8 mouse cellular contexts compared by ENCODE assay signal in genomic region chr1:155097354-155097753, GRCm38 (mm10). TPM values are rescaled to one million over a fixed set of nuclear protein-coding genes. Genes with fewer than 3 reads are reported as not detected.
DNase-seq lines count a peak whose midpoint lies in the region; ATAC-seq and TF ChIP-seq lines count a peak whose summit lies in the region.

No protein-coding gene starts in this region.

- intact Hi-C loops in left cerebral cortex, adult 2 months (cut with DNase I), result loop anchor here (5.0 kb wide), 1 partner anchor 60 kb away; the partner anchor contains the start of gene Stx6

- 26% methylated on average over 6 of the region's 6 CpGs for WGBS in embryonic facial prominence, embryonic 13.5 days
- 37% methylated on average over 6 of the region's 6 CpGs for WGBS in limb, embryonic 11.5 days
- 32% methylated on average over 6 of the region's 6 CpGs for WGBS in neural tube, embryonic 12.5 days

- peak overlapping the region; percentile 99 for H3K9ac ChIP-seq in embryonic facial prominence, embryonic 13.5 days
- no peak overlapping the region for H3K9ac ChIP-seq in limb, embryonic 11.5 days (ENCODE audit: low read length)
- H3K9ac ChIP-seq in neural tube, embryonic 12.5 days, result peak overlapping the region; percentile 100; the same call in 1 of the 2 replicates

- DNase-seq in left cerebral cortex, adult 2 months (ENCODE audit: extremely low spot score in 1 of 2, low spot score in 2 of 2), result no peak
- DNase-seq in left cerebral cortex, adult 11 months (ENCODE audit: low spot score), result no peak
- no peak for DNase-seq in limb, embryonic 11.5 days (ENCODE audit: low spot score)
- no peak for DNase-seq in adrenal gland, adult 18-20 months (ENCODE audit: low spot score in 2 of 2)
- no peak for DNase-seq in layer of hippocampus, adult 11-12 months (ENCODE audit: low spot score)
- DNase-seq in adrenal gland, postnatal 10 days, result no peak

- H3K27me3 ChIP-seq in embryonic facial prominence, embryonic 13.5 days, result no peaks in the 10 kb centered on the region
- H3K27me3 ChIP-seq in limb, embryonic 11.5 days (ENCODE audit: control insufficient read depth, insufficient read depth, low read length), result no peaks in the 10 kb centered on the region
- no peaks in the 10 kb centered on the region for H3K27me3 ChIP-seq in neural tube, embryonic 12.5 days (replicated peaks)

- H3K4me1 ChIP-seq in embryonic facial prominence, embryonic 13.5 days, result peaks cover 39% of the 10 kb centered on the region
- H3K4me1 ChIP-seq in limb, embryonic 11.5 days (ENCODE audit: control insufficient read depth, insufficient read depth, low read length), result peaks cover 13% of the 10 kb centered on the region; the same call in 1 of the 2 replicates
- peaks cover 26% of the 10 kb centered on the region for H3K4me1 ChIP-seq in neural tube, embryonic 12.5 days

- no peaks in the 10 kb centered on the region for H3K9me3 ChIP-seq in embryonic facial prominence, embryonic 13.5 days
- no peaks in the 10 kb centered on the region for H3K9me3 ChIP-seq in limb, embryonic 11.5 days (ENCODE audit: control insufficient read depth, low read length)
- no peaks in the 10 kb centered on the region for H3K9me3 ChIP-seq in neural tube, embryonic 12.5 days

- peak overlapping the region; percentile 86 for H3K4me2 ChIP-seq in embryonic facial prominence, embryonic 13.5 days
- peak overlapping the region; percentile 83 for H3K4me2 ChIP-seq in limb, embryonic 11.5 days (ENCODE audit: low read depth, severe bottlenecking)
- H3K4me2 ChIP-seq in neural tube, embryonic 12.5 days (replicated peaks), result peak overlapping the region; percentile 79

- peak overlapping the region; percentile 97 for H3K4me3 ChIP-seq in left cerebral cortex, adult 2 months
- H3K4me3 ChIP-seq in embryonic facial prominence, embryonic 13.5 days, result peak overlapping the region; percentile 97
- H3K4me3 ChIP-seq in limb, embryonic 11.5 days (ENCODE audit: low read depth, low read length), result peak overlapping the region; percentile 98
- peak overlapping the region; percentile 100 for H3K4me3 ChIP-seq in neural tube, embryonic 12.5 days

- 0 out of 2 replicates have a peak, but pooled peaks cover 6% of the 10 kb centered on the region for H3K36me3 ChIP-seq in embryonic facial prominence, embryonic 13.5 days
- no peaks in the 10 kb centered on the region for H3K36me3 ChIP-seq in limb, embryonic 11.5 days (ENCODE audit: control insufficient read depth, insufficient read depth, low read length)
- H3K36me3 ChIP-seq in neural tube, embryonic 12.5 days, result no peaks in the 10 kb centered on the region

- TF ChIP-seq CTCF in left cerebral cortex, adult 2 months (IDR thresholded peaks at IDR 0.05), result no peak

- peak overlapping the region; percentile 97 for H3K27ac ChIP-seq in left cerebral cortex, adult 2 months
- H3K27ac ChIP-seq in embryonic facial prominence, embryonic 13.5 days, result peak overlapping the region; percentile 89
- no peak overlapping the region for H3K27ac ChIP-seq in limb, embryonic 11.5 days (replicated peaks; ENCODE audit: low read depth, low read length)
- no peak overlapping the region for H3K27ac ChIP-seq in neural tube, embryonic 12.5 days

- ATAC-seq in embryonic facial prominence, embryonic 13.5 days (ENCODE audit: insufficient number of reproducible peaks, insufficient read depth, low FRiP score, low TSS enrichment, low read depth), result no peak
- ATAC-seq in limb, embryonic 11.5 days (ENCODE audit: insufficient number of reproducible peaks, low FRiP score, low TSS enrichment, low read depth), result no peak
- ATAC-seq in neural tube, embryonic 12.5 days (ENCODE audit: low FRiP score, low read depth), result no peak

RNA-seq across cellular contexts. Expression of gene Ier5, which starts 2.1 kb away (rescaled TPM):
- total RNA-seq in left cerebral cortex, adult 2 months (2021), result 10 to 100 TPM; 60.4 to 75.1 TPM
- polyA plus RNA-seq in embryonic facial prominence, embryonic 13.5 days (2015; fragmentation: Nextera tagmentation; extraction: Ambion mirVana), result 7.5 and 9.2 TPM in 2 replicates
- 12.4 and 15.0 TPM in 2 replicates for polyA plus RNA-seq in limb, embryonic 11.5 days (2014; fragmentation: Nextera tagmentation; extraction: Ambion mirVana)
- polyA plus RNA-seq in neural tube, embryonic 12.5 days (2016; fragmentation: Nextera tagmentation; extraction: Ambion mirVana), result 18.9 and 23.2 TPM in 2 replicates
- 10 to 100 TPM in 1 of 2 experiments, 1 to 10 TPM in 1; 9.4 to 15.5 TPM for total RNA-seq in adrenal gland, adult 18-20 months (2021)
- total RNA-seq in adrenal gland, postnatal 10 days (2021), result 10 to 100 TPM; 10.8 to 12.6 TPM

RNA-seq across cellular contexts. Expression of gene Mr1, which starts 49.3 kb away (rescaled TPM):
- total RNA-seq in left cerebral cortex, adult 2 months (2021), result 1 to 10 TPM; 2.1 to 3.1 TPM
- 9.1 and 11.8 TPM in 2 replicates for polyA plus RNA-seq in embryonic facial prominence, embryonic 13.5 days (2015; fragmentation: Nextera tagmentation; extraction: Ambion mirVana)
- 2.9 and 3.1 TPM in 2 replicates for polyA plus RNA-seq in limb, embryonic 11.5 days (2014; fragmentation: Nextera tagmentation; extraction: Ambion mirVana)
- 0.76 and 1.0 TPM in 2 replicates for polyA plus RNA-seq in neural tube, embryonic 12.5 days (2016; fragmentation: Nextera tagmentation; extraction: Ambion mirVana)
- 10 to 100 TPM; 24.9 to 32.1 TPM for total RNA-seq in adrenal gland, adult 18-20 months (2021)
- 10 to 100 TPM; 13.4 to 18.6 TPM for total RNA-seq in adrenal gland, postnatal 10 days (2021)

Comparison
In these comparisons a context has a peak if more than half of its experiments do, and no peak if none do; other contexts are left out.
1. H3K27ac ChIP-seq: peak in left cerebral cortex, adult 2 months (single experiment) and embryonic facial prominence, embryonic 13.5 days (single experiment); none in limb, embryonic 11.5 days (single experiment) and neural tube, embryonic 12.5 days (single experiment).
2. Peak in every context shown above with its lines, with median percentiles within 50 percentile points of each other: H3K4me3 ChIP-seq and H3K4me2 ChIP-seq.